Mouse (Mus musculus) liver, embryonic 14.5 days (tissue): ENCODE results near the gene Slc33a1. TPM values are rescaled to one million over a fixed set of nuclear protein-coding genes. Genes with fewer than 3 reads are reported as not detected.

Experiments
- ATAC-seq: fragments of 200-750 bp; cut with Nextera tagmentation; 2 replicates; pipeline ENCODE4 v1.8.0; 2017; ENCODE audit warnings: moderate number of reproducible peaks, mild to moderate bottlenecking, moderate library complexity; ENCODE audit not compliant: insufficient read depth
- DNase-seq, 3 experiments: peaks; one replicate each; pipeline ENCODE4 v3.0.0-alpha.2; 2012 to 2013; ENCODE audit warnings: low read depth in 3 of 3, low spot score in 3 of 3
- H3K27ac ChIP-seq: fragments of 300-500 bp; sonication (generic); 2 replicates; pipeline ENCODE4 v1.5.1; 2014; ENCODE audit warnings: moderate library complexity, mild to moderate bottlenecking, control low read depth, inconsistent platforms
- H3K27me3 ChIP-seq: fragments of 300-500 bp; sonication (generic); 2 replicates; pipeline ENCODE4 v1.6.1; 2014; ENCODE audit warnings: mild to moderate bottlenecking, low read length, moderate library complexity; ENCODE audit not compliant: control insufficient read depth, insufficient read depth
- H3K36me3 ChIP-seq: fragments of 300-500 bp; sonication (generic); replicated peaks from 2 replicates; pipeline ENCODE4 v1.6.1; 2014; ENCODE audit warnings: low read depth; ENCODE audit not compliant: control insufficient read depth, insufficient read depth
- H3K4me1 ChIP-seq, 2 experiments: fragments of 200-500 bp in 1 of 2; fragments of 300-500 bp in 1 of 2; sonication (generic) in 1 of 2; replicated peaks; 2 replicates each; pipeline ENCODE4 v1.6.1; 2012 to 2014; ENCODE audit warnings: antibody characterized with exemption in 1 of 2, inconsistent platforms in 1 of 2, low read length in 1 of 2; ENCODE audit not compliant: control insufficient read depth in 2 of 2, insufficient read depth in 2 of 2
- H3K4me2 ChIP-seq: fragments of 300-500 bp; sonication (generic); 2 replicates; pipeline ENCODE4 v1.6.1; 2014; ENCODE audit warnings: low read depth, mild to moderate bottlenecking, control low read depth, moderate library complexity
- H3K4me3 ChIP-seq, 2 experiments: fragments of 200-500 bp in 1 of 2; fragments of 300-500 bp in 1 of 2; sonication (generic) in 1 of 2; 2 replicates each; pipeline ENCODE4 v1.5.1; 2012 to 2014; ENCODE audit warnings: low read depth in 2 of 2, low read length in 2 of 2, mild to moderate bottlenecking in 2 of 2, control low read depth in 1 of 2, inconsistent platforms in 1 of 2, moderate library complexity in 1 of 2; ENCODE audit not compliant: insufficient read depth in 1 of 2
- H3K9ac ChIP-seq: fragments of 300-500 bp; sonication (generic); replicated peaks from 2 replicates; pipeline ENCODE4 v1.6.1; 2014; ENCODE audit warnings: mild to moderate bottlenecking, control low read depth, moderate library complexity
- H3K9me3 ChIP-seq: fragments of 300-500 bp; sonication (generic); 2 replicates; pipeline ENCODE4 v1.6.1; 2016; ENCODE audit warnings: low read length, mixed read lengths; ENCODE audit not compliant: control insufficient read depth
- CTCF ChIP-seq: IDR thresholded peaks from 2 replicates; pipeline ENCODE4 v1.5.1; 2016; ENCODE audit warnings: antibody characterized with exemption, low read depth, control low read depth
- EP300 ChIP-seq: IDR thresholded peaks from 2 replicates; pipeline ENCODE4 v1.6.1; 2016; ENCODE audit warnings: antibody characterized with exemption, low read depth
- WGBS: fragments of 180-500 bp; shearing (Covaris S2); extraction: QIAGEN DNeasy Blood & Tissue Kit; methylation state at CpG from one replicate; pipeline ENCODE4 v1.1.7; 2014; ENCODE audit not compliant: insufficient replicate concordance; 5-methylcytosine and 5-hydroxymethylcytosine counted together
- polyA plus RNA-seq, 2 experiments: library from polyadenylated mRNA; depleted of rRNA in 1 of 2; stranded (reverse) in 1 of 2; unstranded in 1 of 2; fragments of >200 nt; fragmentation: Nextera tagmentation in 1 of 2; extraction: Ambion mirVana in 1 of 2; gene quantifications; 2 replicates each; pipeline versions ENCODE4 v1.2.1 to v1.2.3; 2012 to 2014

Slc33a1 gene
- polyA plus RNA-seq, 2 experiments: 6.0 to 9.8 TPM

DNA sequence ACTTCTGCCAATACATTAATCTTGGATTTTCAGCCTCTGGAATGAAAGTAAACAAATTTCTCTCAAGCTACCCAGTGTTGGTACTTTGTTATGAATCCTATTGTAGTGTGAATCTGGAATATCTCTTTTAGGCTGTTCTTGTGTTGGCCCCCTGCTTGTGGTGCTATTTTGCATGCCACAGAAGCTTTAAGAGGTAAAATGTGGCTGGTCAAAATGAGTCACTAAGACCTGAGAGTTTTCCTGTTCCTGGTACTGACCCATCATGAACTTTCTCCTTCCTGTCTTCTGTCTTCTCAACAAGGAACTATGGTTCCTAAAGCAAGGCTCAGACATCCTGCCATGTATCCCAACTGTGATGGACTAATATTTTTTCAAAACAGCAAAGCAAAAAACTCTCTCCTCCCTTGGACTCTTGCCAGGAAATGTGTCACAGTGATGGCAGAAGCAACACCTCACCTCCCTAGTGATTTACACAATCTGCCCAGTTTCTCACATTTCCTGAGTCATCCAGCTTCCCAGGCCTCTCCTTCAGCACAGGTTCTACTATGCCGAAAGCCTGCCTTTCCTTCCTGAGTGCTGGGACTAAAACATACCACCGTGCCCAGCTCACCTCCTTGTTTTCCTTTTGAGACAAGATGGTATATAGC, 23.2 kb downstream of the Slc33a1 start:
- Histone ChIP-seq H3K4me3 (no peak overlapping the region), H3K4me1 (no peaks in the 10 kb centered on the region), H3K27me3 (no peaks in the 10 kb centered on the region), H3K9me3 (no peaks in the 10 kb centered on the region), H3K36me3 (0 out of 2 replicates have a peak, but pooled peaks cover 3% of the 10 kb centered on the region), H3K4me2 (no peak overlapping the region), H3K9ac (no peak overlapping the region), H3K27ac (no peak overlapping the region)
- ATAC-seq: no peak
- DNase-seq: no peak
- 72% methylated on average over 2 of the region's 2 CpGs for WGBS
- TF ChIP-seq EP300 (no peak), CTCF (no peak)

- 74% methylated on average over 2 of the region's 2 CpGs for WGBS
Measured at GRCm38 (mm10) chr3:63938928-63939327, 25.6 kb downstream of the Slc33a1 start.

GRCm38 (mm10) chr3:63928878-63929859, 35.4 kb downstream of the Slc33a1 start, which contains the start of gene E130311K13Rik:
E130311K13Rik (minus strand) TSS chr3:63929472.
- Histone ChIP-seq H3K9ac (peak within 1 kb of the TSS; percentile 69), H3K27me3 (no peaks in the 10 kb centered on the region), H3K27ac (no peak within 1 kb of the TSS), H3K4me1 (no peaks in the 10 kb centered on the region), H3K4me3 (peak within 1 kb of the TSS; percentile 64 to 78), H3K9me3 (no peaks in the 10 kb centered on the region), H3K36me3 (no peaks in the 10 kb centered on the region), H3K4me2 (peak within 1 kb of the TSS; percentile 65)
- DNase-seq: peak; percentile 63 to 64 (median 63)
- TF ChIP-seq EP300: no peak
- peak; percentile 81 for TF ChIP-seq CTCF
- 5% methylated on average over 48 of the region's 48 CpGs for WGBS
- peak; percentile 94 for ATAC-seq

More at GRCm38 (mm10) chr3:63938928-63939327, 25.6 kb downstream of the Slc33a1 start:
- H3K4me3 ChIP-seq: no peak overlapping the region
- H3K9me3 ChIP-seq: no peaks in the 10 kb centered on the region
- no peaks in the 10 kb centered on the region for H3K27me3 ChIP-seq
- DNase-seq (no peak), ATAC-seq (no peak)
- no peaks in the 10 kb centered on the region for H3K4me1 ChIP-seq
- H3K36me3 ChIP-seq: no peaks in the 10 kb centered on the region
- no peak overlapping the region for H3K9ac ChIP-seq
- no peak for TF ChIP-seq EP300
- no peak for TF ChIP-seq CTCF
- no peak overlapping the region for H3K4me2 ChIP-seq
- H3K27ac ChIP-seq: no peak overlapping the region

GRCm38 (mm10) chr3:63919634-63920033, 44.9 kb downstream of the Slc33a1 start:
- H3K9ac ChIP-seq: no peak overlapping the region
- no peak overlapping the region for H3K27ac ChIP-seq
- no peaks in the 10 kb centered on the region for H3K9me3 ChIP-seq
- peak in 2 of 3 experiments; percentile 3 to 7 for DNase-seq
- 59% methylated on average over 3 of the region's 3 CpGs for WGBS
- no peak overlapping the region for H3K4me3 ChIP-seq
- no peaks in the 10 kb centered on the region for H3K27me3 ChIP-seq
- H3K4me1 ChIP-seq: no peaks in the 10 kb centered on the region
- H3K4me2 ChIP-seq: no peak overlapping the region
- TF ChIP-seq EP300 (no peak), CTCF (peak; percentile 62)
- no peak for ATAC-seq
- H3K36me3 ChIP-seq: no peaks in the 10 kb centered on the region

- H3K4me1 ChIP-seq: no peaks in the 10 kb centered on the region
- H3K27ac ChIP-seq: no peak overlapping the region
- no peak overlapping the region for H3K4me2 ChIP-seq
- DNase-seq: no peak
- TF ChIP-seq CTCF (no peak), EP300 (no peak)
- no peak for ATAC-seq
- H3K9me3 ChIP-seq: no peaks in the 10 kb centered on the region
- H3K27me3 ChIP-seq: peaks cover 1% of the 10 kb centered on the region; the same call in 1 of the 2 replicates
- no peaks in the 10 kb centered on the region for H3K36me3 ChIP-seq
- WGBS: 65% methylated on average over 4 of the region's 4 CpGs
- H3K4me3 ChIP-seq: no peak overlapping the region
- no peak overlapping the region for H3K9ac ChIP-seq
Measured at GRCm38 (mm10) chr3:63910301-63910700, 54.3 kb downstream of the Slc33a1 start.
